Mouse (Mus musculus): ENCODE results near the gene Flt4. TPM values are rescaled to one million over a fixed set of nuclear protein-coding genes. Genes with fewer than 3 reads are reported as not detected.

Gene Flt4
- polyA plus RNA-seq, 1 experiment from 2014 or later: 1.8 TPM

DNA sequence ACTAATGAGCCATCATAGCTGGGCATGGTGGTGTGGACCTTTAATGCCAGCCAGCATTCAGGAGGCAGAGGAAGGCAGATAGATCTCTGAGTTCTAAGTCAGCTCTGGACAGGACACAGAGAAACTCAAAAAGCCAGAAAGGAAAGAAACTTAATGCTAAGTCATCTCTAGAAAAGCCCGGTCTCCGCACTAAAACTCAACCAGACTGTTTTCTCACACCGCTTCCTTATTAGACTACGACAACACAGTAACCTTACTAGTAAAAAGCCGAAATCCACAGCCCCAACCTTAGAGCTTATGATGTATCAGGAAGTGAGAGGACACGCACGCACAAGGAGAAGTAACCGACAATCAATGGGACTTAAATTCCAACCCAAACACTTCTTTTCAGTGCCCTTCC is 93.0 kb downstream of the Flt4 start:
- no peak overlapping the region for H3K9ac ChIP-seq (ENCODE audit: low read length)
- DNase-seq (ENCODE audit: low spot score) (no peak), ATAC-seq (no peak)
- 98% methylated on average over 8 of the region's 8 CpGs for WGBS
- no peaks in the 10 kb centered on the region for H3K4me1 ChIP-seq (ENCODE audit: control insufficient read depth, insufficient read depth, low read length)
- no peaks in the 10 kb centered on the region for H3K27me3 ChIP-seq (replicated peaks; ENCODE audit: control insufficient read depth, insufficient read depth, low read length)
- peaks cover 51% of the 10 kb centered on the region for H3K36me3 ChIP-seq (ENCODE audit: control insufficient read depth, insufficient read depth, low read length)
- no peak overlapping the region for H3K27ac ChIP-seq (ENCODE audit: low read depth, low read length)
- H3K9me3 ChIP-seq (replicated peaks; ENCODE audit: control insufficient read depth, low read length): no peaks in the 10 kb centered on the region
- H3K4me2 ChIP-seq (ENCODE audit: low read length): no peak overlapping the region
- no peak overlapping the region for H3K4me3 ChIP-seq (ENCODE audit: low read depth, low read length)

Other genes with a start within 250 kb of the Flt4 start
- not detected in 2 replicates for gene Olfr1389, start 186.2 kb upstream of the Flt4 start, polyA plus RNA-seq (2014; fragmentation: Nextera tagmentation; extraction: Ambion mirVana)
- gene Olfr1388, start 172.6 kb upstream of the Flt4 start, polyA plus RNA-seq (2014; fragmentation: Nextera tagmentation; extraction: Ambion mirVana): not detected in 2 replicates
- not detected in 2 replicates for gene Olfr1387, start 153.9 kb upstream of the Flt4 start, polyA plus RNA-seq (2014; fragmentation: Nextera tagmentation; extraction: Ambion mirVana)
- gene Olfr1386, start 144.2 kb upstream of the Flt4 start, polyA plus RNA-seq (2014; fragmentation: Nextera tagmentation; extraction: Ambion mirVana): not detected in 2 replicates
- not detected in 2 replicates for gene Olfr1385, start 120.2 kb upstream of the Flt4 start, polyA plus RNA-seq (2014; fragmentation: Nextera tagmentation; extraction: Ambion mirVana)
- gene Olfr1384, start 102.5 kb upstream of the Flt4 start, polyA plus RNA-seq (2014; fragmentation: Nextera tagmentation; extraction: Ambion mirVana): not detected in 2 replicates
- gene Olfr1383, start 89.6 kb upstream of the Flt4 start, polyA plus RNA-seq (2014; fragmentation: Nextera tagmentation; extraction: Ambion mirVana): not detected in 2 replicates
- gene Olfr1382, start 81.0 kb upstream of the Flt4 start, polyA plus RNA-seq (2014; fragmentation: Nextera tagmentation; extraction: Ambion mirVana): not detected in 2 replicates
- gene Olfr1381, start 65.8 kb upstream of the Flt4 start, polyA plus RNA-seq (2014; fragmentation: Nextera tagmentation; extraction: Ambion mirVana): not detected in 2 replicates
- gene Olfr1380, start 52.4 kb upstream of the Flt4 start, polyA plus RNA-seq (2014; fragmentation: Nextera tagmentation; extraction: Ambion mirVana): not detected in 2 replicates
- gene Scgb3a1, start 54.3 kb downstream of the Flt4 start, polyA plus RNA-seq (2014; fragmentation: Nextera tagmentation; extraction: Ambion mirVana): not detected in 2 replicates
- 56.3 and 58.8 TPM in 2 replicates for gene Cnot6, start 103.5 kb downstream of the Flt4 start, polyA plus RNA-seq (2014; fragmentation: Nextera tagmentation; extraction: Ambion mirVana)
- 6.0 and 8.3 TPM in 2 replicates for gene Gfpt2, start 184.9 kb downstream of the Flt4 start, polyA plus RNA-seq (2014; fragmentation: Nextera tagmentation; extraction: Ambion mirVana)
- gene Mapk9, start 237.5 kb downstream of the Flt4 start, polyA plus RNA-seq (2014; fragmentation: Nextera tagmentation; extraction: Ambion mirVana): 43.6 and 49.1 TPM in 2 replicates

Data from forebrain, embryonic 14.5 days (tissue).